Mouse (Mus musculus) myocyte (in vitro differentiated cells): ENCODE results near the gene Coq6.

Experiments used
- CEBPB ChIP-seq: IDR thresholded peaks from 2 replicates; pipeline ENCODE4 v1.6.1; 2011; ENCODE audit warnings: mild to moderate bottlenecking, moderate library complexity; ENCODE audit not compliant: poor library complexity, insufficient read depth, severe bottlenecking
- E2F4 ChIP-seq: IDR thresholded peaks from one replicate; pipeline ENCODE4 v1.6.1; 2011; ENCODE audit warnings: mild to moderate bottlenecking, control low read depth, moderate library complexity; ENCODE audit not compliant: insufficient read depth
- MAX ChIP-seq: IDR thresholded peaks from one replicate; pipeline ENCODE4 v1.6.1; 2011; ENCODE audit warnings: low read depth, mild to moderate bottlenecking, control low read depth
- MYOD1 ChIP-seq, 3 experiments: IDR thresholded peaks; one replicate each; pipeline ENCODE4 v1.6.1; 2011; ENCODE audit warnings: control low read depth in 2 of 3, low read depth in 2 of 3, mild to moderate bottlenecking in 2 of 3, moderate library complexity in 1 of 3; ENCODE audit not compliant: insufficient read length in 2 of 3, control insufficient read depth in 1 of 3
- MYOG ChIP-seq, 3 experiments: IDR thresholded peaks; one replicate each; pipeline ENCODE4 v1.6.1; 2011; ENCODE audit warnings: control low read depth in 2 of 3, low read depth in 2 of 3, mild to moderate bottlenecking in 2 of 3; ENCODE audit not compliant: insufficient read length in 2 of 3, control insufficient read depth in 1 of 3, insufficient read depth in 1 of 3
- POLR2A ChIP-seq: IDR thresholded peaks from one replicate; pipeline ENCODE4 v1.6.1; 2011; ENCODE audit warnings: low read depth, mild to moderate bottlenecking, control low read depth, moderate library complexity; ENCODE audit not compliant: insufficient read length
- POLR2AphosphoS2 ChIP-seq: IDR thresholded peaks from one replicate; pipeline ENCODE4 v1.6.1; 2011; ENCODE audit warnings: low read depth, control low read depth; ENCODE audit not compliant: insufficient read length
- REST ChIP-seq: IDR thresholded peaks from one replicate; pipeline ENCODE4 v1.6.1; 2011; ENCODE audit warnings: mild to moderate bottlenecking, control low read depth, moderate library complexity; ENCODE audit not compliant: insufficient read depth, insufficient read length
- SRF ChIP-seq: IDR thresholded peaks from one replicate; pipeline ENCODE4 v1.6.1; 2011; ENCODE audit warnings: low read depth; ENCODE audit not compliant: control insufficient read depth, insufficient read length
- TCF12 ChIP-seq: IDR thresholded peaks from one replicate; pipeline ENCODE4 v1.6.1; 2011; ENCODE audit warnings: mild to moderate bottlenecking, control low read depth; ENCODE audit not compliant: poor library complexity, insufficient read depth, severe bottlenecking
- TCF3 ChIP-seq: IDR thresholded peaks from one replicate; pipeline ENCODE4 v1.6.1; 2011; ENCODE audit warnings: low read depth, control low read depth; ENCODE audit not compliant: insufficient read length
- USF1 ChIP-seq: IDR thresholded peaks from one replicate; pipeline ENCODE4 v1.6.1; 2011; ENCODE audit warnings: low read depth, mild to moderate bottlenecking, control low read depth, moderate library complexity

- TF ChIP-seq E2F4 (no peak), POLR2A (no peak), TCF3 (no peak), MYOD1 (IDR thresholded peaks at IDR 0.05; ENCODE audit: control insufficient read depth in 1 of 3, insufficient read length in 2 of 3, low read depth in 2 of 3) (no peak), TCF12 (no peak), CEBPB (no peak), REST (no peak), USF1 (no peak), MAX (no peak), MYOG (IDR thresholded peaks at IDR 0.05; ENCODE audit: control insufficient read depth in 1 of 3, insufficient read depth in 1 of 3, insufficient read length in 2 of 3, low read depth in 2 of 3) (no peak), POLR2AphosphoS2 (no peak), SRF (no peak)
Measured at GRCm38 (mm10) chr12:84396947-84397679, 35.7 kb downstream of the Coq6 start.
